Mouse (Mus musculus) embryonic facial prominence, embryonic 14.5 days (tissue): ENCODE measurements around the gene Kat6b. TPM values are rescaled to one million over a fixed set of nuclear protein-coding genes. Genes with fewer than 3 reads are reported as not detected.
A peak's percentile ranks its signal among the peaks of the same experiment; 100 is the strongest.

Source experiments
- ATAC-seq: fragments of 200-750 bp; cut with Nextera tagmentation; 2 replicates; pipeline ENCODE4 v1.8.0; 2017; ENCODE audit warnings: low read depth, moderate number of reproducible peaks, moderate TSS enrichment
- DNase-seq: peaks from one replicate; pipeline ENCODE4 v3.0.0-alpha.2; 2015; ENCODE audit warnings: low spot score
- H3K27ac ChIP-seq: fragments of 300-500 bp; sonication (generic); replicated peaks from 2 replicates; pipeline ENCODE4 v1.5.1; 2014; ENCODE audit warnings: low read depth, mild to moderate bottlenecking, low read length, moderate library complexity
- H3K27me3 ChIP-seq: fragments of 300-500 bp; sonication (generic); replicated peaks from 2 replicates; pipeline ENCODE4 v1.6.1; 2014; ENCODE audit warnings: low read length; ENCODE audit not compliant: control insufficient read depth, insufficient read depth
- H3K36me3 ChIP-seq: fragments of 300-500 bp; sonication (generic); 2 replicates; pipeline ENCODE4 v1.6.1; 2014; ENCODE audit warnings: low read length, mixed read lengths; ENCODE audit not compliant: control insufficient read depth, insufficient read depth
- H3K4me1 ChIP-seq: fragments of 300-500 bp; sonication (generic); 2 replicates; pipeline ENCODE4 v1.6.1; 2014; ENCODE audit warnings: antibody characterized with exemption, low read length; ENCODE audit not compliant: control insufficient read depth, insufficient read depth
- H3K4me2 ChIP-seq: fragments of 300-500 bp; sonication (generic); 2 replicates; pipeline ENCODE4 v1.6.1; 2014; ENCODE audit warnings: low read depth, mild to moderate bottlenecking, low read length, moderate library complexity, mixed read lengths
- H3K4me3 ChIP-seq: fragments of 300-500 bp; sonication (generic); 2 replicates; pipeline ENCODE4 v1.5.1; 2014; ENCODE audit warnings: low read depth, mild to moderate bottlenecking, low read length
- H3K9ac ChIP-seq: fragments of 300-500 bp; sonication (generic); 2 replicates; pipeline ENCODE4 v1.6.1; 2014; ENCODE audit warnings: low read depth, mild to moderate bottlenecking, low read length, moderate library complexity, mixed read lengths
- H3K9me3 ChIP-seq: fragments of 300-500 bp; sonication (generic); 2 replicates; pipeline ENCODE4 v1.6.1; 2016; ENCODE audit warnings: low read length; ENCODE audit not compliant: control insufficient read depth
- WGBS: fragments of 180-500 bp; shearing (Covaris S2); extraction: QIAGEN DNeasy Blood & Tissue Kit; methylation state at CpG from one replicate; pipeline ENCODE4 v1.1.7; 2014; 5-methylcytosine and 5-hydroxymethylcytosine counted together
- polyA plus RNA-seq: library from polyadenylated mRNA; unstranded; fragments of >200 nt; fragmentation: Nextera tagmentation; extraction: Ambion mirVana; gene quantifications from 2 replicates; pipeline ENCODE4 v1.2.1, GENCODE M21; 2014

Gene Kat6b
- polyA plus RNA-seq, 1 experiment from 2014 or later: 18.0 TPM

DNA sequence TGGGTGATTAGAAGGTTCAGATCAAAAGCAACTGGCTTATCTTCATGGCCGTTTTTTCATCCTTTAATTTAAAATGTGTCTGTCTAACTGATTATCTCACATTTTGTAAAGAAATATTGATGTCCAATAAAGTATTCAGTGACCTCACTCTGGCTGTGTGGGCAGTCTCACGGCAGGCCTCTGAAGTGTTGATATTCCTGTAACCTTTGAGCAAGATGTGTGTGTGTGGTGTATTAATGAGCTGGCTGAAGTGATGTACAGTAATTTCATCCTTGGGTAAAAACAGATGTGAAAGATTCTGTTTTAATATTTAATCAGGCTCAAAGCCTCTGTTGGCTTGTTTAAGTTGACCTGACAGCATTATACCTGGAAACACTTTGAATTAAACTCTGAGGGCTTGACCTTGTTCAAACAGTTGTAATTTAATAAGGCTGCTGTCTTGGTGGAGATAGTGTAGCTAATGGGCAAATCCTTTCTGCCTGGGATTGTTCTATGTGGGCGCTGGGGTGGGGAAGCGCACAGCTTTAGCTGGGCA, 82.4 kb downstream of the Kat6b start:
- DNase-seq (no peak), ATAC-seq (no peak)
- no peaks in the 10 kb centered on the region for H3K27me3 ChIP-seq
- no peaks in the 10 kb centered on the region for H3K36me3 ChIP-seq
- no peak overlapping the region for H3K9ac ChIP-seq
- no peaks in the 10 kb centered on the region for H3K9me3 ChIP-seq
- peaks cover 26% of the 10 kb centered on the region for H3K4me1 ChIP-seq
- 42% methylated on average over 4 of the region's 4 CpGs for WGBS
- H3K4me3 ChIP-seq: no peak overlapping the region
- H3K4me2 ChIP-seq: no peak overlapping the region
- H3K27ac ChIP-seq: no peak overlapping the region

DNA sequence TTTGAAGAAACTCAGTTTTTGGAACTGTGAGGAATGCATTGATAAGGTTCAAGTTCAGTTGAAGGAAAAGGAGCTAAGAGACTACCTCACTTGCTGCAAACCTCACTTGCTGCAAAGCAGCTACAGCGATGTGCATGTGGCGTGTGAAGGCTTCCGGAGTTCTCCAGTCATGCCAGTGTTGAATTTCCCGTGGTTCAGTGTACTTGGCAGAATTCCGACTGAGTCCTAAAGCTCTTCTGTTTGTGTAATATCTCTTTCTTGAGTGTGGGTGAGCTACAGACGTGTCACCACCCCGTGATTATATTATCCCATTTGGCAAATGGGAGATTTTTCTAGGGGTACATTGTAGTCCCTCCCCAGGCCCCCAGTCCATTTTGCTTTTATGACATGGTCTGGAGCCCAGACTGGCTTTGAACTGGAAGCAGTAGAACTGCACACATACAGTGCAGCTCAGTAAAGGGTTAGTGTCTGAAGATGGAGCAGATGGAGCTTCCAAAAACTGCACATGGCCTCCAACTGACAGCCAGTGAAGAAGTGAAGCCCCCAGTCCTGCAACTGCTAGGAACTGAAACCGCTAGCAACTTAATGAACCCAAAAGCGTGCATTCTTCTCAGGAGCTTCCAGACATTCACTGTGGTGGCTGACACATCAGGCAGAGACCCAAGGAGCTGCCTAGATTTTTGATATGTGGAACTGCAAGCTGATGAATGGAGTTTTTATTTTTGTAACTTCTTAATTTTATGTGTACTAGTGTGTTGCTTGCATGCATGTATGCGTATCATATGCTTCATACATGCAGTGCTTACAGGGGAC, 84.5 kb downstream of the Kat6b start:
- Histone ChIP-seq H3K9me3 (no peaks in the 10 kb centered on the region), H3K27me3 (no peaks in the 10 kb centered on the region), H3K4me2 (no peak overlapping the region), H3K36me3 (no peaks in the 10 kb centered on the region), H3K27ac (no peak overlapping the region), H3K4me3 (no peak overlapping the region), H3K9ac (no peak overlapping the region), H3K4me1 (peaks cover 11% of the 10 kb centered on the region)
- DNase-seq (peak; percentile 73), ATAC-seq (no peak)
- WGBS: 71% methylated on average over 10 of the region's 10 CpGs

DNA sequence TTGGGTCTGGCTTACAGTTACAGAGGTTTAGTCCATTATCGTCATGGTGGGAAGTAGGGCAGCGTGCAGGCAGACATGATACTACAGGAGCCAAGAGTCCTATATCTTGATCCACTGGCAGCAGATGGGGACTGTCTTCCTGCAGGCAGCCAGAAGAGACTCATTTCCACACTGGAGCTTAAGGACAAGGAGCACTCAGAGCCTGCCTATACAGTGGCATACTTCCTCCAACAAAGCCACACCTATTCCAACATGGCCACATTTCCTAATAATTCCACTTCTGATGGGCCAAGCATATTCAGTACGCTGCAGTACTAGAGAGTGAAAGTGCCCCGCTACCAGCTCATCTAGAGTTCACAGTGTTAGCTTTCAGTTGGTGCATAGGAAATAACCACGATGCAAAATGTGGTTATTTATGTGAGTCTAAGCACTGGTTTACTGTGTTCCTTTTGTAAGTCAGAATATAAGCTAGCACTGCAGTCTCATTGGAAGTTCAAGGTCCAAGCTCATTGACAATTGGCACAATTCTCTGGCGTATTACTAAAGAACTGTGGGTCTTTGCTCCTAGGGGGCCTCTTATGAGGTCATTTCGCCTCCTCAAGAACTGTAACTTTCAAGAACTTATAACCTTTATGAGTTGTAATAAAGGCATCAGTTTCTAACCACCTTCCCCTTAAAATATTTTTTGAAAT, 86.2 kb downstream of the Kat6b start:
- peaks cover 11% of the 10 kb centered on the region for H3K4me1 ChIP-seq
- 88% methylated on average over 7 of the region's 7 CpGs for WGBS
- no peak for ATAC-seq

DNA sequence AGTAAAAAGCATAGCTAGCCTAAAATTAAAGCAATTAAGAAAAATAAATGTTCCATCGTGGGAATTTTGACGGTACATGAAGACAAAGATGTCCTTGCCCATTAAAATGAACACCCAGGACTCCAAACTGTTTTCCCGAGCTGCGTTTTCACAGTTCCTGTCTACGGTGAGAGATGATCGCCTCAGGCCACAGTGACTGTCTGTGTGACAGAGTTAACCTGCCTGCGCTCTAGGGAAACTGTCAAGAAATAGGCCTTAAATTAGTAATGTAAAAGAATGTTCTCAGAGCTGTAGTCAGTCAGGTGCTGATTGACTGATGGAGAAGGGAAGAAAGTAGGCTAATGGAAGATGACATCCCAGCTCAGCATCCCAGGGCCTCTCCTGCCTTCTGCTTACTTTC, 87.6 kb downstream of the Kat6b start:
- no peak for DNase-seq
- no peak overlapping the region for H3K9ac ChIP-seq
- H3K27me3 ChIP-seq: no peaks in the 10 kb centered on the region
- no peaks in the 10 kb centered on the region for H3K9me3 ChIP-seq
- no peaks in the 10 kb centered on the region for H3K36me3 ChIP-seq
- no peak overlapping the region for H3K4me2 ChIP-seq
- WGBS: 69% methylated on average over 7 of the region's 7 CpGs
- H3K4me1 ChIP-seq: peaks cover 4% of the 10 kb centered on the region; the same call in 1 of the 2 replicates
- H3K27ac ChIP-seq: no peak overlapping the region
- ATAC-seq: no peak
- no peak overlapping the region for H3K4me3 ChIP-seq

More for the DNA sequence above, 86.2 kb downstream of the Kat6b start:
- Histone ChIP-seq H3K4me2 (no peak overlapping the region), H3K36me3 (no peaks in the 10 kb centered on the region), H3K27ac (no peak overlapping the region), H3K27me3 (no peaks in the 10 kb centered on the region), H3K9ac (no peak overlapping the region), H3K4me3 (no peak overlapping the region), H3K9me3 (no peaks in the 10 kb centered on the region)
- no peak for DNase-seq

DNA sequence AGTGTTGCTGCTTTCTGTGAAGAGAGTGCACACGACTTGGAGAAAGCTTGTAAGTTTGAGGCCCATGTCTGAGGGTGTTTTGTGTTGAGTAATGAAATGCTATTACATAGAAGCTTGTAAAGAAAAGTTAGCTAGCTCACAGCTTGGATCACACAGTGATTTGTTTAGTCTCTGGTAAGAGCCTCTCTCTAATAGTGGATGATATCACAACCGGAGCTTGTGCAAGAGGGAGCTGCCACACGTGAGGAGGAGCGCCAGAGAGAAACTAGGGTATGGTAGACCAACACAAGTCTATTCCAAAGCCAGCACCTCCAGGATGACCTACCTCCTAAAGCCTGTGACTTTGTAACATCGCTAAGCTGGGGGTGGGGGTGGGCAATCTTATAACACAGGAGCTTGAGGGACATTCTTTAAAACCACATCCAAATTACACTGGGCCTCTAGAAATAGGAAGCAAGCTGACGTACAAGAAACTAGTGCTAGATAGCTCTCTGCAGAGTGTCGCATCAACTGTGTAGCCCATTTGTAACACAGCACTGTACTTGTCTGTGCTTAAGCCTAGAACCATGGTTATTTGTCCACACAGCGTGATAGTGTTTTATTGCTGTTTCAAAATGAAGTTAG, 93.6 kb downstream of the Kat6b start:
- 75% methylated on average over 8 of the region's 8 CpGs for WGBS

DNA sequence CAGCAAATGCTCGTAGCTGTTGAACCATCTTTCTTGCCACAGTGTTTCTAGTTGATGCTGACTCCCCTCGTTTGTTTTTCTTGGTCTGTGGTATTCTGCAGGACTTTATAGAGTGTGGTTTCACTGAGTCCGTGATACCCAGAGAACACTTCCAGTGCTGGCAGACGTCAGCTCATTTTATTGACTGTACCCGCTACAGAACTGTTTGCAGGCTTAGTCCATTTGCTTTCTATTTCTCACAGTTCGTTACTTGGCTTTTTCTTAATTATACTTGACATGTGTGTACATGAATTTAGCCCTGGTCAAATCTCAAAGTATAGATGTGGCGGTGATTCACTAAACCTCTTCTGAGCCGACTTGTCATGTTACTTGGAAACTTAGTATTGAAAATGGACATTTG, 95.6 kb downstream of the Kat6b start:
- Histone ChIP-seq H3K4me3 (no peak overlapping the region), H3K27ac (no peak overlapping the region), H3K4me2 (no peak overlapping the region), H3K27me3 (no peaks in the 10 kb centered on the region), H3K9me3 (no peaks in the 10 kb centered on the region), H3K4me1 (peaks cover 9% of the 10 kb centered on the region; the same call in 1 of the 2 replicates), H3K36me3 (no peaks in the 10 kb centered on the region), H3K9ac (no peak overlapping the region)
- ATAC-seq (no peak), DNase-seq (no peak)
- WGBS: 56% methylated on average over 8 of the region's 8 CpGs

More for the DNA sequence above, 93.6 kb downstream of the Kat6b start:
- Histone ChIP-seq H3K4me2 (no peak overlapping the region), H3K27ac (no peak overlapping the region), H3K9me3 (no peaks in the 10 kb centered on the region), H3K27me3 (no peaks in the 10 kb centered on the region), H3K36me3 (no peaks in the 10 kb centered on the region), H3K9ac (no peak overlapping the region), H3K4me1 (0 out of 2 replicates have a peak, but pooled peaks cover 6% of the 10 kb centered on the region), H3K4me3 (no peak overlapping the region)
- DNase-seq: no peak
- no peak for ATAC-seq

DNA sequence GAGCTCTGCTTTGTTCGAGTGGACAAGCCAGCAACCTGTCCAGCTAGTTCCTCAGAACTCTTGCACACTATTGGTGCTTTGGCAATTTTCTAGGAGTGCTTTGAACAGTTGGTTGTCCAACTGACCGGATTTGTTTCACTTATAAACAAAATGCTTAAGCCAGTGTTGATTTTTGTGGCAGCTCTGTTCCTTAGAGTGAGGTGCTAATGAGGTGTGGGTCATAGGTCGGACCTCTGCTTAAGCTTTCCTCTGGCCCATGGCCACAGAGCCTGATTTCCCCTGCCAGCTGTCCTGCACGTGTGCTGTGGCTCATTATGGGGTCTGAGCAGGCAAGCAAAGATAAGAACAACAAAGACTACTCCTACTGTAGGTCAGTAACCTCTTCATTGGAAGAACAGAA, 100.0 kb downstream of the Kat6b start:
- ATAC-seq (no peak), DNase-seq (no peak)
- H3K36me3 ChIP-seq: no peaks in the 10 kb centered on the region
- no peaks in the 10 kb centered on the region for H3K27me3 ChIP-seq
- H3K9ac ChIP-seq: no peak overlapping the region
- no peak overlapping the region for H3K4me2 ChIP-seq
- no peaks in the 10 kb centered on the region for H3K9me3 ChIP-seq
- 11% methylated on average over 4 of the region's 4 CpGs for WGBS
- no peak overlapping the region for H3K27ac ChIP-seq
- peaks cover 31% of the 10 kb centered on the region for H3K4me1 ChIP-seq
- no peak overlapping the region for H3K4me3 ChIP-seq

DNA sequence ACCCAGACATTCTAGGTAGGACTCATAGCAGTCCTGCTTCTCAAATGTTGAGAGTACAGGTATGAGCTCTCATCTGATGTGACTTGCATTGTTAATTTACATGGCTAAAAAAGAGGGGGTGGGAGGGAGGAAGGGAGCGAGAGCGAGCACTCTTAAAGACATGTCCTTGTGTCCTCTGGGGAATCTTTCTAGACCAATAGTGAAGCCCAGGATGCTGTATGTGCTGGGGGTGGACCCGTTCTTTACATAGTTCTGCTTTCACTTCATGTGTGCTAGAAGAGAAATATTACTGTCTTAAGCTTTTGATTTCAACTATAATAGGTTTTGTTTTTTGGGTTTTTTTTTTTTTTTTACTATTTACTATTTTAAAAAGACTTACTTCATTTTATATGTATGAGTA, 101.1 kb downstream of the Kat6b start:
- no peak for DNase-seq
- H3K27me3 ChIP-seq: no peaks in the 10 kb centered on the region
- no peak for ATAC-seq
- H3K4me2 ChIP-seq: no peak overlapping the region
- H3K9ac ChIP-seq: no peak overlapping the region
- no peaks in the 10 kb centered on the region for H3K9me3 ChIP-seq
- H3K4me3 ChIP-seq: no peak overlapping the region
- no peak overlapping the region for H3K27ac ChIP-seq
- H3K36me3 ChIP-seq: no peaks in the 10 kb centered on the region
- WGBS: 90% methylated on average over 3 of the region's 3 CpGs
- H3K4me1 ChIP-seq: peaks cover 42% of the 10 kb centered on the region
